Mouse (Mus musculus) T-cell, adult 2 months (primary cell): ENCODE results near the gene Lmo7.
A peak's percentile ranks its signal among the peaks of the same experiment; 100 is the strongest.

Experiments used
- DNase-seq: peaks from one replicate; pipeline ENCODE4 v3.0.0; 2022; ENCODE audit warnings: low spot score

The Lmo7 gene

GRCm38 (mm10) chr14:101729237-101729971, at the start of gene Lmo7, which contains the start of gene Gm9922:
Gene Lmo7, plus strand, starts transcription at chr14:101729957.
Gene Gm9922, minus strand, starts transcription at chr14:101729814.
- peak; percentile 6 for DNase-seq

DNA sequence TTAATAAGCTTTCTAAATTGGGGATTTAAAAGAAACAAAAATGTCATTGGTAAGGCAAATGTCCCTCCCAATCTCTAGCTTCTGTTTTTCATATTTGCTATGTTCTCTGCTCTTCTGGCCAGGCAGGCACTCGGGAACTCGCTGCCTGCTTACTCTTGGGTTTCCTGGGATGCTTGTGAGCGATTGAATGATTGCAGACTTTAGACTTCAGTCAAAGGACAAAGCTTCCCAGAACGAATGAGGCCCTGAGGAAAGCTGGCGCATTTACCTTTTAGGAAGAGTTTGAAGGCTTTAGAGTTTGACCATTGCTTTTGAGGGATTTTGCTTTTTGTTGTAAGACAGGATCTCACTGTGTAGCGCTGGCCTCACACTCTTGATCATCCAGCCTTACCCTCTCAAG, 42.1 kb upstream of the Lmo7 start:
- DNase-seq, result no peak

- DNase-seq, result no peak
Measured at GRCm38 (mm10) chr14:101688406-101688805, 41.4 kb upstream of the Lmo7 start.

DNA sequence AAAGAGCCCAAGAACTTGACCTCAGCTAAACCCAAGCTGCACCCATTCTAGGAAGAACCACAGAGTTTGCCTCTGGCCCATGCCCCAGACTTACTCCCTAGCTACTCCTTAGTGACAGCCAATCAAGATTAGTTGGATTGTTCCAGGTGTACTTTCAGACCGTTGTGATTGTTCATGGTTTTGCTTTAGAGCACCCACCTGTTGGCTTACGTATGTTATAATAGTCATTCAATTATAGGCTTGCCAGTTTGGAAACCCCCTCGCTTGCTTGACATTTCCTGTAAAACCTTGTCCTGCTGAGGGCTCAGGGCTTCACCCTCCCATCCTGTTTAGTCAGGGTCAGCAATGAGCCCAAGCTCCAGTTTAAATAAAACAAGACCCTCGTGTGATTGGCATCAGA, 25.3 kb upstream of the Lmo7 start:
- no peak for DNase-seq

- DNase-seq, result no peak
Measured at GRCm38 (mm10) chr14:101707088-101707487, 22.7 kb upstream of the Lmo7 start.

DNA sequence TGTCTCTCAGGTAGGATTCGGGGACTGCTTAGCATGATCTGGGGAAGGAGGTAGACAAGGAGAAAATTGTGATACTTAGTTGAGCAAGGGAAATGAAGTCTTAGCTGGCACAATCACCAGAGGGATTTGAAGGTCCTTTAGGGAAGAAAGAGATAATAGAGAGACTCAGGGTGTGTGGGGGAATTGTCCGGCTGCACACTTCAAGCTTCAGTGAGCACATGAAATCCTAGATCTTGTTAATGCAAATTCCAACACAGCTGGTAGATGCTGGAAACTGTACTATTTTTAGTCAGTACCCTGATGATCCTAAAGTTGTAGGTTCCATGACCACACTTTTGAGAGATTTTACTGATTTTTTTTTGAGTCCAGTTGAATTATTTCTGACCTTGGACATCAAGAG, 15.3 kb upstream of the Lmo7 start:
- DNase-seq, result no peak

DNA sequence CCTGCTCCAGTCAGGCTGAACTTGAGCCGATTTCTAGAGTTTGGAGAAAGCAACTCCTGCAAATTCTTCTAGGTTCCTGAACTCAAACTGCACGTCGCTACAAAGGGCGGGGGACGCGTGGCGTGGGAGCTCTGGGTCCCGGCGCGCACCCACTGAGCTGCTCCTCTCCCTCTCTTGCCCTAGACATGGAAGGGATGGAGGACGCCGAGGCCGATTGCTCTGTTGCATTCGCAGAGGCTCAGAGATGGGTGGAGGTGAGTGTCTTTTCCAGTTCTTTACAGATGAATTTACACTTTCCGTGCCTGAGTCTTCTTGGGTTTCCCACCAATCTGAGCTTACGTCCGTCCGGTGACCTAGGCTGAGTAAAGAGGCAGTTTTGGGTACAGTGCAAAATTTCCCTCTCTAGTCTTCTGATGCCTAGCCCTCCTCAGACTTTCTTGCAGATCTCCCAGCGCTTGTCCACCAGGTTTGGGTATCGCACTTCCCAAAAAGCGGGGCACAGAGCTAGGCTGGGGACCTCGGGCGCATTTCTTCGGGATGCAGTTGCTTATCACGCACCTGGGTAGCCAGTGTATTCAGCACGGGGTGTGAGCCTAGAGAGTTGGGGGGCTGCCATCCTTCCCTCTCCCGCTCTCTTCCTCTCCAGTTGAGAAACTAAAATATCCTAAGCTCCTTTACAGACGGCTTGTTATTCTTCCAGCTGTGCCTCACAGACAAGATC, 375 bp downstream of the Lmo7 start:
- DNase-seq, result no peak

GRCm38 (mm10) chr14:101733542-101734303, 4.0 kb downstream of the Lmo7 start:
- DNase-seq, result no peak

GRCm38 (mm10) chr14:101737501-101737900, 7.7 kb downstream of the Lmo7 start:
- no peak for DNase-seq

GRCm38 (mm10) chr14:101746635-101747034, 16.9 kb downstream of the Lmo7 start:
- DNase-seq, result no peak

GRCm38 (mm10) chr14:101747811-101748210, 18.1 kb downstream of the Lmo7 start:
- DNase-seq, result no peak

- DNase-seq, result no peak
Measured at GRCm38 (mm10) chr14:101748436-101748835, 18.7 kb downstream of the Lmo7 start.

DNA sequence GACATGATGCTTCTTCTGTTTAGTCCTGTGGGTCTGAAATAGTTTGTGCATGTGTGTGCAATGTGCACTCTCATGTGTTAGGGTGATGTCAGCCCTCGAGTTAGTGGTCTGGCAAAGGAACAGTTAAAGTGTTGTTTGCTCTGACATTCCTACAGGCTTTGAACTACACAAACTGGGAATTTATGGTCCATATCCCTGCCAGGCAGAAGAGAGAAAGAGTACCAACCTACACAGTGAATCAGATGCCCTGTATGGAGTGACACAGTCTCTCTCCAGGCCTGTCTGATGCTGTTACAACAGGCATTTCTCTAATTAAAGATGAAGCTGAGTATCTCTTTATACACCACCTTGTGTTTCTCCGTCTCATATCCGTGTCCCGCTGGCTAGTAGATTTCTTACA, 21.2 kb downstream of the Lmo7 start:
- no peak for DNase-seq

DNA sequence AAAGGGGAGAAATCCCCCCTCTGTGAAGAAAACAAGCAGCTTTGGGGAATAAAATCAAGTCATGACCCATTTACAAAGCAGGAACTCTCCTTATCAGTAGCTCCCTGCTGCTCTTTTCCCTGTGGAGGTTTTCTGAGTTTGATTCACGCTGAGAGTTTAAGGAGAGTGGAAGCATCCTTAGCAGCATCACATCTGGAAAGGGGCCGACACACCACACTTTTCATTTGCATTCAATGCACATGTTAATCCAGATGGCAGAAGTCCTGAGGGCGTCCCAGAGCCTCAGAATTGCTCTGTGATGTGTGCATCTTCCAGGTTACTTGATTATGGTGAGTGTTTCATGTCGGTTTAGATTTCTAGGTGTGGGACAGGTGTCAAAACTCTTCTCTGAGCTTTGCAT, 25.7 kb downstream of the Lmo7 start:
- no peak for DNase-seq

- DNase-seq, result no peak
Measured at GRCm38 (mm10) chr14:101762267-101762666, 32.5 kb downstream of the Lmo7 start.

DNA sequence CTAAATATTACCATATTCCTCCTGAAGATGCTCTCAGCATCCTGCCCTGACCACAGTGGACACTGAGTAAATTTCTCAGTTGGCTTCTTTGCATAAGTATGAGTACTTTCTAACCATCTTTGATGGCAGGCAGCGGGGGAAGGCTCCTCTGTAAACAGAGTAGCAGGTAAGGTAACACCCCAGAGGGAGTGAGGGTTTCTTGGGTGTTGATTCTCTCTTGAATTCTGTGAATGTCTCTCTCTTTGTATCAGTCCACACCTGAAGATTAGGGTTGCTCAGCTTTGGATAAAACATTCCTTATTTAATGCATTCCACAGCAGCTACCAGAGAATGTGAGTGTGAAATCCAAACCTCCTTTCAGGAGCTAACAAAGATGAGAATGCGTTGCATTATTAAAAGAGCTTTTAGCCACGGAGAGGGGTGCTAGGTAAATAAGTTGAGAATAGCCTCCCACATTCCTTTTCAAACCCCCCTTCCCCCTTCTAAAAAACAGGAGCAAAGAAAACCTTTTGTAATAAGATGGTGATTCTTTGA, 34.1 kb downstream of the Lmo7 start:
- no peak for DNase-seq

- no peak for DNase-seq
Measured at GRCm38 (mm10) chr14:101771336-101771735, 41.6 kb downstream of the Lmo7 start.

GRCm38 (mm10) chr14:101771756-101772155, 42.0 kb downstream of the Lmo7 start:
- DNase-seq, result no peak

DNA sequence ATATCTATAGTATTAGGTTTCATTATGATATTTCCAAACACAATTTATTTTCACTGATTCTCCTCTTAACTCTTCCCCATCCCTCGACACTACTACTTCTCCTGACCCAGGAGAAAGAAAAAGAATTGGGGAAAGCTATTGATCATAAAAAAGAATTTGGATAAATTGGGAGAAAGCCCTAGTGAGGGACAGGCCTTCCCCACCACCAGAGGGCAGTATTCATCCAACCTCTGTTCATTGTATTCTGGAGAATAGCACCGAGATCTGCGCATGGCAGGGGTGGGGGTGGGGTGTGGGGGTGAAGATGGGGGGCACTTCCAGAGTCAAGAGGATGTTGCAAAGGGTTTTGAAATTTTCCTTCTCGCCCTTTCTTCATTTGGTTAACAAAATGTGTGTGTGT, 44.9 kb downstream of the Lmo7 start:
- no peak for DNase-seq

- DNase-seq, result no peak
Measured at GRCm38 (mm10) chr14:101776296-101777128, 46.8 kb downstream of the Lmo7 start.

GRCm38 (mm10) chr14:101777129-101777493, 47.4 kb downstream of the Lmo7 start:
- DNase-seq, result no peak

DNA sequence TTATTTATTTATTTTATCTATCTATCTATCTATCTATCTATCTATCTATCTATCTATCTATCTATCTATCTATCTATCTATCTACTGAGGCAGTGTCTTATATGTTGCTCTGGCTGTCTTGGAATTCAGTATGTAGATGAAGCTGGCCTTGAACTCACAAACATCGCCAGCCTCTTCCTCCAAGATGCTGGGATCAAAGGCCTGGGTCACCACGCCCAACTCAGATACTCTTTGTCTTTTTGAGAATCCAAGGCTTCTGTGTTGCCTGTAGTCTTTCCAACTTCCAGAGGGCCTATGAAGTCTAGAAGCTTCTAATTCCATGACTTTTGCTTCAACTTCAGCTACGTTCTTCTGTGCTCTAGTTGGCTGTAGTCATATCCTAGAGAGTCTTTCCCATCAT, 48.7 kb downstream of the Lmo7 start:
- no peak for DNase-seq
